Mouse (Mus musculus) kidney, embryonic 16.5 days (tissue): ENCODE measurements around the gene Sh2d1b2. TPM values are rescaled to one million over a fixed set of nuclear protein-coding genes. Genes with fewer than 3 reads are reported as not detected.
A peak's percentile ranks its signal among the peaks of the same experiment; 100 is the strongest.

ENCODE experiments used
- ATAC-seq: fragments of 200-750 bp; cut with Nextera tagmentation; 2 replicates; pipeline ENCODE4 v1.8.0; 2017; ENCODE audit warnings: moderate TSS enrichment; ENCODE audit not compliant: low FRiP score, low TSS enrichment
- H3K27ac ChIP-seq: fragments of 300-500 bp; sonication (generic); 2 replicates; pipeline ENCODE4 v1.5.1; 2014; ENCODE audit warnings: low read length
- H3K27me3 ChIP-seq: fragments of 300-500 bp; sonication (generic); 2 replicates; pipeline ENCODE4 v1.6.1; 2014; ENCODE audit warnings: low read length, control low read depth, mixed read lengths; ENCODE audit not compliant: insufficient read depth
- H3K36me3 ChIP-seq: fragments of 300-500 bp; sonication (generic); 2 replicates; pipeline ENCODE4 v1.6.1; 2014; ENCODE audit warnings: low read length, control low read depth, mixed read lengths; ENCODE audit not compliant: insufficient read depth
- H3K4me1 ChIP-seq: fragments of 300-500 bp; sonication (generic); 2 replicates; pipeline ENCODE4 v1.6.1; 2014; ENCODE audit warnings: low read length, control low read depth, mixed read lengths; ENCODE audit not compliant: insufficient read depth
- H3K4me2 ChIP-seq: fragments of 300-500 bp; sonication (generic); replicated peaks from 2 replicates; pipeline ENCODE4 v1.6.1; 2014; ENCODE audit warnings: low read depth, low read length
- H3K4me3 ChIP-seq: fragments of 300-500 bp; sonication (generic); 2 replicates; pipeline ENCODE4 v1.5.1; 2014; ENCODE audit warnings: mild to moderate bottlenecking, low read length
- H3K9ac ChIP-seq: fragments of 300-500 bp; sonication (generic); replicated peaks from 2 replicates; pipeline ENCODE4 v1.6.1; 2014; ENCODE audit warnings: low read length
- H3K9me3 ChIP-seq: fragments of 300-500 bp; sonication (generic); 2 replicates; pipeline ENCODE4 v1.6.1; 2016; ENCODE audit warnings: low read length, control low read depth
- WGBS: fragments of 180-500 bp; shearing (Covaris S2); extraction: QIAGEN DNeasy Blood & Tissue Kit; methylation state at CpG from one replicate; pipeline ENCODE4 v1.1.7; 2014; 5-methylcytosine and 5-hydroxymethylcytosine counted together
- polyA plus RNA-seq: library from polyadenylated mRNA; unstranded; fragments of >200 nt; fragmentation: Nextera tagmentation; extraction: Ambion mirVana; gene quantifications from 2 replicates; pipeline ENCODE4 v1.2.1, GENCODE M21; 2015

The Sh2d1b2 gene
- polyA plus RNA-seq, 1 experiment from 2014 or later: not detected

GRCm38 (mm10) chr1:170214383-170214756, 18.2 kb upstream of the Sh2d1b2 start:
- Histone ChIP-seq H3K4me3 (peak overlapping the region; percentile 88), H3K27me3 (no peaks in the 10 kb centered on the region), H3K9ac (peak overlapping the region; percentile 97), H3K4me2 (peak overlapping the region; percentile 81), H3K27ac (no peak overlapping the region; the same call in 1 of the 2 replicates), H3K36me3 (peaks cover 12% of the 10 kb centered on the region), H3K4me1 (peaks cover 11% of the 10 kb centered on the region), H3K9me3 (no peaks in the 10 kb centered on the region)
- WGBS: 37% methylated on average over 7 of the region's 7 CpGs
- no peak for ATAC-seq

DNA sequence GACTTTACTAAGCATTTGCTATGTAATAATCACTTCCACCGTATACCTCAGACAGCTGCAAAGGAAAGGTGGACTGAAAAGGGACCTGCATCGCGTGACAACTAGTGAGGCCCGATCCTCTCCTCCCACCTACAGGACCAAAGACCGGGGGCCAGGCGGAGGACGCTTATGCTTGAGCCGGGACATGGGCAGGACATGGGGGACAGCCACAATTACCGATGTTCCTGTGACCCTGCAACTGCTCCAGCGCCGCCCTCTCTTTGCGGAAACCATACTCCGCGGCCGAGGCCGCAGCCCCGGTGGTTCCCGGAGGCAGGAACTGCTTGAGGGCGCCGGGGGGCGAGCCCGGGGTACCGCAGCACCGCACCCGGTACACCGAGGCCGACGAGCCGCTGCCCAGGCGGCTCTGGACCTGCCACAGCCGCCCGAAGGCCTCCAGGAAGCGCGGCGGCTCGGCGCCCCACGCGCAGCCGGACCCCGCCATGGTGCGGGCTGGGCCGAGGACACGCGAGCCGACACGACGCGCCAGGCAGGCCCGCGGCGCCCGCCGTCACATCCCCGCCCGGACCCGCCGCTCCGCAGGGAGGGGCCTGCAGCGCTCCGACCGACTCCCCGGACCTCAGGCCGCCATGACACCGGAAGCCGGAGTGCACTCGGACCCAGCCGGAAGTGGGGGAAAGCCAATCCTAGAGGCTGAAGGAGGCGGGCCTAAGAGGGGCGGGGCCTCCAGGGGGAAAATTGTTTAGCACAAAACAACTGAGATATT, 17.6 kb upstream of the Sh2d1b2 start, which contains the start of gene Uhmk1:
Gene Uhmk1, minus strand, starts transcription at position 641 of the 766 bp plus-strand sequence.
- Histone ChIP-seq H3K9ac (peak within 1 kb of the TSS; percentile 97), H3K4me2 (peak within 1 kb of the TSS; percentile 81), H3K4me3 (peak within 1 kb of the TSS; percentile 88), H3K4me1 (peaks cover 11% of the 10 kb centered on the region), H3K9me3 (no peaks in the 10 kb centered on the region), H3K36me3 (peaks cover 12% of the 10 kb centered on the region), H3K27ac (peak within 1 kb of the TSS; percentile 73), H3K27me3 (no peaks in the 10 kb centered on the region)
- ATAC-seq: peak; percentile 99
- under 1% methylated on average over 67 of the region's 70 CpGs for WGBS

- Histone ChIP-seq H3K36me3 (peaks cover 9% of the 10 kb centered on the region; the same call in 1 of the 2 replicates), H3K4me2 (peak overlapping the region; percentile 81), H3K4me3 (peak overlapping the region; percentile 88), H3K27ac (no peak overlapping the region), H3K4me1 (peaks cover 11% of the 10 kb centered on the region), H3K27me3 (no peaks in the 10 kb centered on the region), H3K9me3 (no peaks in the 10 kb centered on the region), H3K9ac (peak overlapping the region; percentile 97)
- 72% methylated on average over 3 of the region's 3 CpGs for WGBS
- ATAC-seq: no peak
These were observed 17.0 kb upstream of the Sh2d1b2 start for GRCm38 (mm10) chr1:170215590-170215989.

DNA sequence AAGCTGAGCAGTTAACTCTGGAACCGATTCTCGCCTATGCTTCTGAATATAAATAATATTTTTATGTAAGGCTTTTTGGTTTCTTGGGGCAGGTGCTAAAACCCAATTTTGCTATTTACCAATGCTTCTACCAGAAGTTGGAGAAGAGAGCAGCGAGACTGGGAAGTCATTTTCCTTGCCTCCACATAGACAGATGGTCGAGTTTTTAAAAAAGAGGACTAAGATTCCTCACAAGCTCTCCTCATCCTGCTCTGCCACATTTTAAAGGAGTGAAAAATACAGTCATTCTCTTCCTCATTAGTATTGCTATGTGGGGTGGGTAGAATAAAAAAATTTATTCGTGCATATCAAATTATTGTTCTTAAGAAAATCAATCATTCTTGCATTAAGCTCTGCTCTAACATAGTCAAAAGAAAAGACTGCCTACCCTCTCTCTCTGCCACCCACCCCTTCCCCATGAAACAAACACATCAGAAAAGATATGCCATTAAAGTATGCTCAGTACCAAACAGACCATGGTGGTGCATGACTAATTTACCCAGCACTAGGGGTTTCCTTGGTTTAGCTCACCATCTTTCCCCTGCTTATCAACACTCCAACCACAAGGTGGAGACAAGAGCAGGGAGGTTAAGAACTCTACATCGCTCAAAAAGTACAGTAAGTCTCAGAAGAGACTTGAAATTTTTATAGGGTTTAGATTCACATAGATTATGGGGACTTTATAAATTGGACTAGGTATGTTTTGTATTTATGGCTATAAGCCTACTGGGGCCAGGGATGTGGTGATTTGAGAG, 14.3 kb upstream of the Sh2d1b2 start:
- Histone ChIP-seq H3K27ac (no peak overlapping the region), H3K9me3 (no peaks in the 10 kb centered on the region), H3K36me3 (no peaks in the 10 kb centered on the region), H3K4me1 (peaks cover 9% of the 10 kb centered on the region), H3K27me3 (no peaks in the 10 kb centered on the region), H3K4me2 (no peak overlapping the region), H3K4me3 (no peak overlapping the region), H3K9ac (no peak overlapping the region)
- no peak for ATAC-seq
- WGBS: 79% methylated on average over 6 of the region's 6 CpGs

DNA sequence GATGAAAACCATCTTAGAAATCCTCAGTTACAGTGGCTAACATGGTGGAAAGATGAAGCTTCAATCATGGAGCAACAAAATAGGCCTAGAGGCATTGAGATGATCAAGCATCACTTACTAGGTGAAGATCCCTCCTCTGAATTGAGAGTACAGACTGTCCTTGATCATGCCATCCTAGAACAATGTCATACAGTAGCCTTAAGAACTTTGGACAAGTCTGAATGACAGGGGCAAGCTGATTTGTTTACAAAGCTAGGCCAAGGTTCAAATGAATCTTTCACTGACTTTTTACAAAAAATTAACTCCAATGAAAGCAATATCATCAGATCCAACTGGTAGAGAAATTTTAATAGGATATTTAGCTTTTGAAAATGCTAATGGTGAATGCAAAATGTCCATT, 12.2 kb upstream of the Sh2d1b2 start:
- Histone ChIP-seq H3K4me1 (no peaks in the 10 kb centered on the region), H3K4me2 (no peak overlapping the region), H3K36me3 (no peaks in the 10 kb centered on the region), H3K9me3 (no peaks in the 10 kb centered on the region), H3K9ac (no peak overlapping the region), H3K27ac (no peak overlapping the region), H3K4me3 (no peak overlapping the region), H3K27me3 (no peaks in the 10 kb centered on the region)
- ATAC-seq: no peak

DNA sequence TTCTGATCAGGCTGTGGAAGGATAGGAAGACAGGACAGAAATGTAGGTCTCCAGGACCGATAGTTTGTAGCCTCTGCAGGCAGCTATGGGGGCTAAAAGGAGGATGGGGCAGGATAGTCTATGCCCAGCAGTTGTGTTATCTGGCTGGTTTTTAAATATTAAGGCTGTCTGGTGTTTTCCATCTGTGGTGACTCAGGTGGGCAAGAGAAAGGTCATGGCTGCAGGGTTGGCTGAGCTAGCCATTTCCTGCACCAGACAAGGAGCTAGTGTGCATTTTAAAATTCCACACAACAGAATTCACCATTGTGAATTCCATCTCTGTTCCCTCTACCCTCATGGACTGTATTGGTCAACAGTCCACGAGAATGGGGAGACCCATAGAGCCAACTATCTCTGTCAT, 9.3 kb upstream of the Sh2d1b2 start:
- ATAC-seq: no peak
- no peaks in the 10 kb centered on the region for H3K27me3 ChIP-seq
- H3K4me3 ChIP-seq: no peak overlapping the region
- no peaks in the 10 kb centered on the region for H3K4me1 ChIP-seq
- H3K9ac ChIP-seq: no peak overlapping the region
- no peaks in the 10 kb centered on the region for H3K36me3 ChIP-seq
- 83% methylated on average over 2 of the region's 2 CpGs for WGBS
- no peak overlapping the region for H3K27ac ChIP-seq
- no peak overlapping the region for H3K4me2 ChIP-seq
- no peaks in the 10 kb centered on the region for H3K9me3 ChIP-seq

- Histone ChIP-seq H3K36me3 (no peaks in the 10 kb centered on the region), H3K9ac (no peak overlapping the region), H3K4me1 (no peaks in the 10 kb centered on the region), H3K27me3 (no peaks in the 10 kb centered on the region), H3K4me3 (no peak overlapping the region), H3K4me2 (no peak overlapping the region), H3K27ac (no peak overlapping the region), H3K9me3 (no peaks in the 10 kb centered on the region)
- WGBS: 82% methylated on average over 3 of the region's 3 CpGs
- no peak for ATAC-seq
These were observed 12.5 kb downstream of the Sh2d1b2 start for GRCm38 (mm10) chr1:170245016-170245415.

GRCm38 (mm10) chr1:170254893-170255559, 22.5 kb downstream of the Sh2d1b2 start:
- Histone ChIP-seq H3K4me2 (peak overlapping the region; percentile 68), H3K36me3 (no peaks in the 10 kb centered on the region), H3K27ac (no peak overlapping the region), H3K4me3 (peak overlapping the region; percentile 66), H3K9me3 (peaks cover 3% of the 10 kb centered on the region; the same call in 1 of the 2 replicates), H3K27me3 (no peaks in the 10 kb centered on the region), H3K9ac (peak overlapping the region; percentile 81), H3K4me1 (no peaks in the 10 kb centered on the region)
- 29% methylated on average over 30 of the region's 30 CpGs for WGBS
- ATAC-seq: peak; percentile 82

- no peak overlapping the region for H3K27ac ChIP-seq
- peak; percentile 98 for ATAC-seq
- WGBS: 6% methylated on average over 32 of the region's 32 CpGs
These were observed 23.0 kb downstream of the Sh2d1b2 start for GRCm38 (mm10) chr1:170255560-170255910.

More at GRCm38 (mm10) chr1:170255560-170255910, 23.0 kb downstream of the Sh2d1b2 start:
- Histone ChIP-seq H3K9me3 (peaks cover 3% of the 10 kb centered on the region; the same call in 1 of the 2 replicates), H3K4me1 (no peaks in the 10 kb centered on the region), H3K36me3 (no peaks in the 10 kb centered on the region), H3K27me3 (no peaks in the 10 kb centered on the region), H3K4me2 (peak overlapping the region; percentile 68), H3K4me3 (peak overlapping the region; percentile 66), H3K9ac (peak overlapping the region; percentile 81)
